Mouse (Mus musculus) neutrophil, adult 5-6 weeks (primary cell): ENCODE measurements at regions not wholly inside any gene's neighbourhood (a gene's known extent, or its start where the extent isn't known, plus 50 kb on each side); places are given as distances from the start of the nearest gene placed in this dataset.
A peak's percentile ranks its signal among the peaks of the same experiment; 100 is the strongest.

ENCODE experiments used
- ATAC-seq: fragments of 151-379, 151-347 bp; 2 replicates; pipeline ENCODE4 v1.8.0; 2017; ENCODE audit warnings: mild to moderate bottlenecking, moderate TSS enrichment; ENCODE audit not compliant: insufficient number of reproducible peaks, poor library complexity, low FRiP score, severe bottlenecking; ENCODE audit errors: extremely low read depth

DNA sequence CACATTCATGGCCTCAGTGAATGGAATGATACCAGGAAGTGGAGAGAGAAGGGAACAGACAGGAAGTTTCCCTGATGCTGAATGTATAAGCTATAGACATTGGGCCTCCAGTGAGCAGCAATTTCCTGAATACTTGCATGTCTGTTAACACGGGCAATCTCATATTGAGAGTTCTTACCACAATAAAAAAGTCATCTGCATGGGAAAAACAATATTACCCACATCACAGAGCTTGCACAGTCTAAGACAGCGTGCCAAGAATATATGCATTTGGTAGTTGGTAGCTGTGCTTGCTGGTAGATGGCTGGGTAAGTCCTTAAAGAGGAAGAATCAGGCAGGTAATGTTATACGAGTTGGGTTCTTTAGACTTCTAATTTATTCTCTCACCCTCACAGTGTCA, 144.7 kb upstream of the Id2 start:
- ATAC-seq = no peak

DNA sequence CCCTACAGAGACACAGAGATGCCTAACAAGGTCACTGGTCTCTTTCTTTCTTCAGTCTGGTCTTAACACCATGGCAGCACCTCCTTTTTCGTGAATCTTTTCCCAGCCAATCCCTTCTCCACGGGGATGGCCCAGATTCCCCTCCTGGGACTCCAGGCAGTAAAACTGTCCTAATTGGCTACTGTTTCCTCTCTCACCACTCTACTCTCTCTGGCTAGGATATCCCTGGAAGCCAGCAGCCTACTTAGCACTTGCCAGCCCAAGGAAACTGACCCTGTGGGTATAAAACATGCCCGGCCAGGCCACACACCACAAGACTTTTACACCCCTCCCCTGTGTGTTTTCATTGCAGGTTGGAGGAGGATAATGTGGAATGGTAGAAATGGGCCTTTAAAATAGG, 143.9 kb upstream of the Id2 start:
- no peak for ATAC-seq

DNA sequence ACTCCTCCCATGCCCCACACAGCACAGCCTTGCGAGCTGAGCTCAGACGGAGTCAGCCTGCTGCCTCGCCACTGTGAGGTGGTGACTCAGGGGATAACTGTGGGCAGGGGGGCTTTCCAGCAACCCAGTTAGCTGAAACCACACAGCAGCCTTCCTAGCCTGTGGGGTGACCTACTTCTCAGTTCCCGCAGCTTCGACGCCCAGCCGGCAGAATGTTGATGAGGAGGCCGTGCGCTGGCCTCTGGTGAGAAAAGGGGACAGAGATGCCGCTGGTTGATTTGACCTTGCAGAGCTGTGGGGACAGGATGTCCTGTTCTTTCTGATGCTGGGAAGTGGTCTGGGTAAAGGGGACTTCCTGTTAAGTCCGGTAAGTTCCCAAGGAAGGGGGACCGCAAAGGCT, 143.2 kb upstream of the Id2 start:
- 0 out of 2 replicates have a peak, but pooled peaks have one; percentile 14 for ATAC-seq

GRCm38 (mm10) chr12:25235071-25235470, 138.1 kb upstream of the Id2 start:
- no peak for ATAC-seq

DNA sequence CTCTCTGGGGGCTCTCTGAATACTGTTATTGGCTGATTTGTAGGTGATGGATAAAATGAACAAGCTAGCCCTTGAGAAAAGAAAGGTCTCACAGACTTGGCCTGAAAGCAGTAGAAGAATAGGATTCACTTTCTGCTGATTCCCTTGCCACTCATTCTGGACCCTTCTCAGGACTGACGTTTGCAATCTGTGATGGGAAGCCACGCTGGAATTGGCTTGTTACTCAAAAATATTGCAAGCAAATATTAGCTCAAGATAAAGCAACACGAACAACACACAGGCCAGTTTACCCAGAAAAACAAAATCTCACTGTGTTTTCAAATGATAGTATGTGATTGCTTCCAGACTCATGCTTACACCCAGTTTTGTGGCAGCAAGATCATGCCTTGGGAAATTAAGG, 137.7 kb upstream of the Id2 start:
- no peak for ATAC-seq

- ATAC-seq = no peak
Observed at GRCm38 (mm10) chr12:25233027-25233535, 136.1 kb upstream of the Id2 start.

- ATAC-seq = no peak
Observed at GRCm38 (mm10) chr12:25232358-25233026, 135.6 kb upstream of the Id2 start.

- ATAC-seq = no peak
Observed at GRCm38 (mm10) chr12:25228708-25229107, 131.8 kb upstream of the Id2 start.

GRCm38 (mm10) chr12:25227736-25228135, 130.8 kb upstream of the Id2 start:
- ATAC-seq = no peak

GRCm38 (mm10) chr12:25224644-25225043, 127.7 kb upstream of the Id2 start:
- ATAC-seq = no peak

- ATAC-seq = no peak
Observed at GRCm38 (mm10) chr12:25224201-25224600, 127.3 kb upstream of the Id2 start.

- peak; percentile 59 for ATAC-seq
Observed at GRCm38 (mm10) chr12:25223539-25223938, 126.6 kb upstream of the Id2 start.

GRCm38 (mm10) chr12:25220780-25221106, 123.8 kb upstream of the Id2 start:
- no peak for ATAC-seq

DNA sequence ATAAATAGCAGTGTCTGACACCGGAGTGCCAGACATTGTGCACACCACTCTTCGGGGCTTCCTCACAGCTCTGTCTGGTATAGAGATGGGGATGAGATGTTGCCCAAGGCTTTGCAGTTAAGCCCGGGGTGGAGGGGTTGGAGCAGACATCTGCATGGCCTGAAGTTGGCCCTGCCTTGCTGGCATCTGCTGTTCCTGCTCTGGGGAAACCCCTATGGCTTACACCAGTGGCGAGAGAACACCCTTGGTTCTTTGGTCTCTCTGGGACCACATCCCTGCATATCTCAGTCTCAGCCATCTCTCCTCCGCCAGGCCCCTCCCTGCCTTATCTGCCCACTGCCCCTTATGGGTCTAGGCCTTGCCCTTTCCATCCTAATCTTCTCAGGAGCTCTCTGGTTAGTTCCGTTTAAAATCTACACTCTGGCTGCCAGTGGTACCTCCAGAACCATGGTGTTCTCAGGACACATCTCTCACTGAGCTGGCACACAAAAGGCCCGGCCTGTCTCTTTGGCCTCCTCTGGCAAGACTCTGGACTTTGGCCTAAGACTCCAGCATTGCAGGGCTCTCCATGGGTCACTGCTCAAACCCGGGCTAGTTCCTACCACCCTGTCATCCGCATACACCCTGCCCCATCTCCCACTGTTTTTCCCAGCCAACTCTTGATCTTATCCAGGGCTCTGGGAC, 123.3 kb upstream of the Id2 start:
- ATAC-seq = no peak

- ATAC-seq = no peak
Observed at GRCm38 (mm10) chr12:25219546-25219945, 122.6 kb upstream of the Id2 start.

GRCm38 (mm10) chr12:25216792-25217516, 120.0 kb upstream of the Id2 start:
- ATAC-seq = peak; percentile 86

- ATAC-seq = no peak
Observed at GRCm38 (mm10) chr12:25215266-25215665, 118.3 kb upstream of the Id2 start.

DNA sequence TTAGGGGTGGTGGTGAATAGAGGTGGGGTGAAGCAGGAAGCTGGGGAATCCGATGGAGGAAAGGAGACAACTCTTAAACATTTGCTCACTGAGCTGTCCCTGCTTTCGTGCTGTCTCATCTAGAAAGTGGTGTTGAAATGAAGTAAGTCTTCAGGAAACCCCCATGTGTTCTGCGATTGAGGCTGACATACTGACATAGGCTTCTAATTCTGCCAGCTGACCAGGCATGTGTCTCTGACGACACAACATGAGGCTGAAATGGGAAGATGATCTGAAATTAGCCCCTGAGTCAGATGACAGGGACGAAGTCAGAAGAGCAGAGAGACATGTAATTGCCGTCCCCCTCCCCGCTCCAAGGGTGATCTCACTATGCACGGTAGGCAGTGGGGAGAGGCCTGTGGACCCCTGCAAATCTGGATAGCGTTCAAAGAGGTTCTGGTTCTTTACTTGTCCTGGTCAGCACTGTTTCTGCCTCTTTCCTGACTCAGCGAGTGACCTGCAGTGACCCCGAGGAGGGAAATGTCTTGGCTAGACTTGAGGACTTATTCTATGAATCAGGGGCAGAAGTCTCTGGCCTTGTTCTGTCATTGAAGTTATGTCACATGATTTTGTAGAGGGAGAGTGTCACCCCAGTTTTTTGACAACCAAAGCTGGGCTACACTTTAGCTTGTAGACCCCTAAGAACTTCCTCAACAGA, 117.0 kb upstream of the Id2 start:
- ATAC-seq = no peak

GRCm38 (mm10) chr12:25211331-25211730, 114.4 kb upstream of the Id2 start:
- ATAC-seq = no peak
